Mouse (Mus musculus): Measurements from ENCODE around the gene Tnr.
"Not testable (repeated sequence)": the region's sequence is repeated elsewhere in the genome, so short reads cannot be mapped to it uniquely, and the experiment has no call there.

The Tnr gene

DNA sequence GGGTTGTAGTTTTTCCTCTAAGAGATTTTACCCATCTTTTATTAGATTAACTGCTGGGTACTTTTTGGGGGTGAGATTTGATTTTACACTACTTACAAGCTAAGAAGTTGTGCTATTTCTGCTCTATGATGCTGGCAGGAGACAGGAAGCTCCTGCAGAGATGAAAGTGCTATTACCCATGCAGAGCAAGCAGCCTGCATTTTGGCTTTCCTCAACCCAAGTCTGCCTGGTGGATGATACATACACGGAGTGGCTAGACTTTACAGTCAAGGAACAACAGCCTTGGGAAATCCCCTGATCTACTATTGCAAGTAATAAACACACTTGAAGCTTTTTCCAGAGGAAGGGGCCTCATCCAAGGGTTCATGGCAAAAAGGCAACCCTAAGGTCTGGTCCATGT, 430.0 kb downstream of the Tnr start:
- DNase-seq (ENCODE audit: low spot score in 2 of 2), result no peak

GRCm38 (mm10) chr1:159963351-159963750, 439.8 kb downstream of the Tnr start:
- DNase-seq (ENCODE audit: low spot score in 2 of 2), result no peak

- not testable (repeated sequence) for DNase-seq (ENCODE audit: low spot score in 2 of 2)
Observed at GRCm38 (mm10) chr1:159966286-159966685, 442.7 kb downstream of the Tnr start.

DNA sequence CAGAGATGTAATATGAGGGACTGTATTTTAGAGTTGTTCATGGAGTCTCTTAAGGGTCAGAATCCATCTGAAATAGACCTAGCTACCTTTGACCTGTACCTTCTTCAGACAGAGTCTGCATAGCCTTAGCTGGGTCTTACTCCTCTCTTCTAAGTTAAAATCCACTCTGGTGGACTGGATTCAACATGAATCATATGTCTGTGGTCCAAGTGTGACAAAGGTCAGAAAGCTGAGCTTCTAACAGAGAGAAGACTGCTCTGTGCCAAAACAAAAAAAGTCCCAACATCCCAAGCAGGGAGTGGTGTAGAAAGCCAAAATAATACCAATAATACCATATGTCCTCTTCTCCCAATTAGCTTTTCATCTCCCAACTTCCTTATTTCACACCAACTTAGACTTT, 444.8 kb downstream of the Tnr start:
- DNase-seq (ENCODE audit: low spot score in 2 of 2), result no peak

- DNase-seq (ENCODE audit: low spot score in 2 of 2), result no peak
Observed at GRCm38 (mm10) chr1:159977786-159978185, 454.2 kb downstream of the Tnr start.

- no peak for DNase-seq (ENCODE audit: low spot score in 2 of 2)
Observed at GRCm38 (mm10) chr1:159979096-159979495, 455.5 kb downstream of the Tnr start.

- DNase-seq (ENCODE audit: low spot score in 2 of 2), result no peak
Observed at GRCm38 (mm10) chr1:159980355-159980754, 456.8 kb downstream of the Tnr start.
